ENCODE assay signal across 26 mouse cellular contexts in genomic region chr3:145331642-145332041, GRCm38 (mm10). TPM values are rescaled to one million over a fixed set of nuclear protein-coding genes. Genes with fewer than 3 reads are reported as not detected.
A peak's percentile ranks its signal among the peaks of the same experiment; 100 is the strongest.
DNase-seq lines count a peak whose midpoint lies in the region; ATAC-seq and TF ChIP-seq lines count a peak whose summit lies in the region.
"Had no signal": no experiment of that assay in that cellular context is flagged by ENCODE, and none has a peak within 500 bp of the region (broad histone marks: within the 10 kb centered on the region; RNA-seq: fewer than 3 reads in every experiment).

No protein-coding gene starts in this region.

- H3K36me3 ChIP-seq in limb, embryonic 15.5 days: no peaks in the 10 kb centered on the region
- no peaks in the 10 kb centered on the region for H3K36me3 ChIP-seq in midbrain, embryonic 15.5 days (replicated peaks)
- H3K36me3 ChIP-seq in midbrain, embryonic 14.5 days (ENCODE audit: control insufficient read depth, insufficient read depth, low read length): no peaks in the 10 kb centered on the region
- H3K36me3 ChIP-seq in hindbrain, postnatal 0 days (ENCODE audit: insufficient read depth, low read length): no peaks in the 10 kb centered on the region
- H3K36me3 ChIP-seq: embryonic facial prominence, embryonic 15.5 days; G1E; heart, embryonic 15.5 days; hindbrain, embryonic 12.5 days; hindbrain, embryonic 15.5 days; intestine, embryonic 15.5 days had no signal

- ATAC-seq in granulocyte monocyte progenitor cell, adult 5-6 weeks (replicated peaks; ENCODE audit: poor library complexity, severe bottlenecking): peak; percentile 52; the same call in 1 of the 2 replicates
- ATAC-seq in limb, embryonic 15.5 days (ENCODE audit: insufficient number of reproducible peaks, low FRiP score, low TSS enrichment, low read depth): no peak
- no peak for ATAC-seq in midbrain, embryonic 15.5 days (replicated peaks)
- ATAC-seq in midbrain, embryonic 14.5 days (ENCODE audit: low FRiP score, low TSS enrichment): no peak
- ATAC-seq in hindbrain, postnatal 0 days: no peak
- ATAC-seq: forebrain, embryonic 14.5 days; forebrain, postnatal 0 days; intestine, embryonic 15.5 days had no signal

- H3K4me2 ChIP-seq in limb, embryonic 15.5 days: no peak overlapping the region
- H3K4me2 ChIP-seq in midbrain, embryonic 15.5 days: no peak overlapping the region
- no peak overlapping the region for H3K4me2 ChIP-seq in midbrain, embryonic 14.5 days (ENCODE audit: low read length)
- H3K4me2 ChIP-seq in hindbrain, postnatal 0 days (ENCODE audit: low read depth, low read length): no peak overlapping the region
- H3K4me2 ChIP-seq: embryonic facial prominence, embryonic 15.5 days; heart, embryonic 11.5 days; heart, embryonic 15.5 days; hindbrain, embryonic 12.5 days; hindbrain, embryonic 15.5 days; intestine, embryonic 15.5 days had no signal

- 48% methylated on average over 8 of the region's 8 CpGs for WGBS in limb, embryonic 15.5 days
- WGBS in midbrain, embryonic 15.5 days: 68% methylated on average over 8 of the region's 8 CpGs
- WGBS in midbrain, embryonic 14.5 days: 76% methylated on average over 8 of the region's 8 CpGs
- 57% methylated on average over 8 of the region's 8 CpGs for WGBS in hindbrain, postnatal 0 days

- peak overlapping the region; percentile 49 for H3K4me3 ChIP-seq in gastrocnemius, adult 2 months
- no peak overlapping the region for H3K4me3 ChIP-seq in limb, embryonic 15.5 days
- H3K4me3 ChIP-seq in midbrain, embryonic 15.5 days: no peak overlapping the region
- no peak overlapping the region for H3K4me3 ChIP-seq in midbrain, embryonic 14.5 days (replicated peaks; ENCODE audit: low read depth, low read length)
- no peak overlapping the region for H3K4me3 ChIP-seq in hindbrain, postnatal 0 days (ENCODE audit: low read length)
- H3K4me3 ChIP-seq: embryonic facial prominence, embryonic 15.5 days; heart, embryonic 15.5 days; hindbrain, embryonic 12.5 days; hindbrain, embryonic 15.5 days; intestine, embryonic 15.5 days had no signal

- H3K9me3 ChIP-seq in limb, embryonic 15.5 days: no peaks in the 10 kb centered on the region
- no peaks in the 10 kb centered on the region for H3K9me3 ChIP-seq in midbrain, embryonic 15.5 days
- no peaks in the 10 kb centered on the region for H3K9me3 ChIP-seq in midbrain, embryonic 14.5 days (ENCODE audit: control insufficient read depth, low read length)
- H3K9me3 ChIP-seq in hindbrain, postnatal 0 days (ENCODE audit: low read length): no peaks in the 10 kb centered on the region
- H3K9me3 ChIP-seq: embryonic facial prominence, embryonic 15.5 days; heart, embryonic 15.5 days; hindbrain, embryonic 12.5 days; hindbrain, embryonic 15.5 days; intestine, embryonic 15.5 days had no signal

- DNase-seq in gastrocnemius, adult 2 months: no peak
- no peak for DNase-seq in gastrocnemius, postnatal 10 days
- no peak for DNase-seq in midbrain, embryonic 14.5 days
- DNase-seq in hindbrain, postnatal 0 days (ENCODE audit: low spot score): no peak
- DNase-seq: adrenal gland, adult 2 months; adrenal gland, postnatal 14 days; B cell, adult 2 months; cerebellum, adult 11 months; cerebellum, adult 9-11 months; embryo, embryonic 11 days; forebrain, postnatal 0 days; gastrocnemius, postnatal 36 days; heart, postnatal 10 days; heart, postnatal 36 days had no signal

- H3K27me3 ChIP-seq in limb, embryonic 15.5 days: no peaks in the 10 kb centered on the region
- H3K27me3 ChIP-seq in midbrain, embryonic 15.5 days (replicated peaks): no peaks in the 10 kb centered on the region
- H3K27me3 ChIP-seq in midbrain, embryonic 14.5 days (ENCODE audit: control insufficient read depth, insufficient read depth, low read length): no peaks in the 10 kb centered on the region
- no peaks in the 10 kb centered on the region for H3K27me3 ChIP-seq in hindbrain, postnatal 0 days (ENCODE audit: insufficient read depth, low read length)
- H3K27me3 ChIP-seq: CH12.LX; embryonic facial prominence, embryonic 15.5 days; heart, embryonic 15.5 days; hindbrain, embryonic 12.5 days; hindbrain, embryonic 15.5 days; intestine, embryonic 15.5 days had no signal

- H3K27ac ChIP-seq in gastrocnemius, adult 2 months: peak overlapping the region; percentile 83
- H3K27ac ChIP-seq in limb, embryonic 15.5 days: peak overlapping the region; percentile 63
- no peak overlapping the region for H3K27ac ChIP-seq in midbrain, embryonic 15.5 days
- no peak overlapping the region for H3K27ac ChIP-seq in midbrain, embryonic 14.5 days (replicated peaks; ENCODE audit: low read depth, low read length)
- no peak overlapping the region for H3K27ac ChIP-seq in hindbrain, postnatal 0 days
- H3K27ac ChIP-seq: embryonic facial prominence, embryonic 15.5 days; heart, embryonic 15.5 days; hindbrain, embryonic 12.5 days; hindbrain, embryonic 15.5 days; intestine, embryonic 15.5 days had no signal

- H3K9ac ChIP-seq in limb, embryonic 15.5 days: no peak overlapping the region
- no peak overlapping the region for H3K9ac ChIP-seq in midbrain, embryonic 15.5 days
- no peak overlapping the region for H3K9ac ChIP-seq in midbrain, embryonic 14.5 days (replicated peaks; ENCODE audit: low read length)
- H3K9ac ChIP-seq in hindbrain, postnatal 0 days (replicated peaks; ENCODE audit: low read length): no peak overlapping the region
- H3K9ac ChIP-seq: embryonic facial prominence, embryonic 15.5 days; forebrain, postnatal 0 days; heart, embryonic 15.5 days; hindbrain, embryonic 12.5 days; hindbrain, embryonic 15.5 days; intestine, embryonic 15.5 days had no signal

- TF ChIP-seq CTCF in gastrocnemius, adult 2 months (IDR thresholded peaks at IDR 0.05): no peak
- no peak for TF ChIP-seq CTCF in hindbrain, postnatal 0 days (IDR thresholded peaks at IDR 0.05; ENCODE audit: low read depth)

- peaks cover 9% of the 10 kb centered on the region; the same call in 1 of the 2 replicates for H3K4me1 ChIP-seq in limb, embryonic 15.5 days
- H3K4me1 ChIP-seq in midbrain, embryonic 15.5 days: no peaks in the 10 kb centered on the region
- H3K4me1 ChIP-seq in midbrain, embryonic 14.5 days (ENCODE audit: control insufficient read depth, insufficient read depth, low read length): no peaks in the 10 kb centered on the region
- no peaks in the 10 kb centered on the region for H3K4me1 ChIP-seq in hindbrain, postnatal 0 days (ENCODE audit: insufficient read depth, low read length)
- H3K4me1 ChIP-seq: heart, embryonic 15.5 days; hindbrain, embryonic 12.5 days; hindbrain, embryonic 15.5 days; intestine, embryonic 15.5 days had no signal

- intact Hi-C loops in gastrocnemius, adult 2 months (cut with DNase I): loop anchor here (10.0 kb wide), 1 partner anchor 177 kb away; no protein-coding TSS in a partner anchor

RNA-seq across cellular contexts. Expression of gene Col24a1, which starts 39.4 kb away (rescaled TPM):
- total RNA-seq in gastrocnemius, adult 2 months (2021): 1 to 10 TPM; 1.8 to 2.4 TPM
- total RNA-seq in gastrocnemius, postnatal 10 days (2021): 1 to 10 TPM; 6.7 to 9.1 TPM
- not detected in 2 replicates for total RNA-seq in granulocyte monocyte progenitor cell, adult 5-6 weeks (2014; fragmentation: Nextera tagmentation)
- not detected in 2 replicates for total RNA-seq in granulocyte monocyte progenitor cell, adult 5-6 weeks (2017)
- polyA plus RNA-seq in limb, embryonic 15.5 days (2015; fragmentation: Nextera tagmentation; extraction: Ambion mirVana): 11.0 and 11.5 TPM in 2 replicates
- 0.40 and 0.65 TPM in 2 replicates for polyA plus RNA-seq in midbrain, embryonic 15.5 days (2015; fragmentation: Nextera tagmentation; extraction: Ambion mirVana)
- polyA plus RNA-seq in midbrain, embryonic 14.5 days (2014; fragmentation: Nextera tagmentation; extraction: Ambion mirVana): 0.31 and 0.37 TPM in 2 replicates
- 1.0 and 2.1 TPM in 2 replicates for total RNA-seq in hindbrain, postnatal 0 days (2014; rRNA removed)
- 1.4 and 1.8 TPM in 2 replicates for polyA plus RNA-seq in hindbrain, postnatal 0 days (2015; fragmentation: Nextera tagmentation; extraction: Ambion mirVana)
- total RNA-seq: CH12.LX had no signal
- polyA plus RNA-seq: G1E had no signal

Comparison
In these comparisons a context has a peak if more than half of its experiments do, and no peak if none do; other contexts are left out.
1. H3K27ac ChIP-seq: peak in gastrocnemius, adult 2 months (single experiment) and limb, embryonic 15.5 days (single experiment); none in midbrain, embryonic 15.5 days (single experiment), midbrain, embryonic 14.5 days (single experiment) and hindbrain, postnatal 0 days (single experiment).